Mouse (Mus musculus) bone marrow, adult 2 months (tissue): Measurements from ENCODE around the gene Stk10.

Experiments
- CTCF ChIP-seq: fragments of 200-500 bp; IDR thresholded peaks from 2 replicates; pipeline ENCODE4 v1.5.1; 2011; ENCODE audit warnings: low read length, control low read depth; ENCODE audit not compliant: control insufficient read depth, insufficient read depth
- POLR2A ChIP-seq: fragments of 200-500 bp; IDR thresholded peaks from 2 replicates; pipeline ENCODE4 v1.6.1; 2011; ENCODE audit warnings: low read depth, mild to moderate bottlenecking, control low read depth, low read length, borderline replicate concordance; ENCODE audit not compliant: control insufficient read depth

- TF ChIP-seq CTCF (0 out of 2 replicates have a peak, but pooled peaks have one; percentile 2), POLR2A (peak; percentile 90)
Measured at GRCm38 (mm10) chr11:32642249-32642876, 109.3 kb downstream of the Stk10 start, which contains the start of gene Fbxw11.
